Mouse (Mus musculus): ENCODE measurements around the gene Arcn1.
"Not testable (repeated sequence)": the region's sequence is repeated elsewhere in the genome, so short reads cannot be mapped to it uniquely, and the experiment has no call there.

DNA sequence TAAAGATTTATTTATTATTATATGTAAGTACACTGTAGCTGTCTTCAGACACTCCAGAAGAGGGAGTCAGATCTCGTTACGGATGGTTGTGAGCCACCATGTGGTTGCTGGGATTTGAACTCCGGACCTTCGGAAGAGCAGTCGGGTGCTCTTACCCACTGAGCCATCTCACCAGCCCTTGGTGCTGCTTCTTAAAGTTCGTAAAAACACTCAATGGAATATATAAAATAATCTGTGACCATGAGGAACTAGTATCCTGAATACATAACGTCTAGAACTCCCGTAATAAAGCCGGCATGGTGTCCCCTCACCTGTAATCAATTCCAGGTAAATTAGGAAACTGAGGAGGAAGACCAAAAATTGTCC is 367 bp upstream of the Arcn1 start:
- not testable (repeated sequence) for TF ChIP-seq CTCF (IDR thresholded peaks at IDR 0.05; ENCODE audit: extremely low read depth, insufficient read length, insufficient replicate concordance, low read depth, low read length); POLR2A (IDR thresholded peaks at IDR 0.05; ENCODE audit: low read depth, low read length)

All from small intestine, adult 2 months (tissue).